Mouse (Mus musculus): Measurements from ENCODE around the gene Stx5a. TPM values are rescaled to one million over a fixed set of nuclear protein-coding genes. Genes with fewer than 3 reads are reported as not detected.

Stx5a gene
- polyA plus RNA-seq, 1 experiment from 2014 or later: 143 TPM

DNA sequence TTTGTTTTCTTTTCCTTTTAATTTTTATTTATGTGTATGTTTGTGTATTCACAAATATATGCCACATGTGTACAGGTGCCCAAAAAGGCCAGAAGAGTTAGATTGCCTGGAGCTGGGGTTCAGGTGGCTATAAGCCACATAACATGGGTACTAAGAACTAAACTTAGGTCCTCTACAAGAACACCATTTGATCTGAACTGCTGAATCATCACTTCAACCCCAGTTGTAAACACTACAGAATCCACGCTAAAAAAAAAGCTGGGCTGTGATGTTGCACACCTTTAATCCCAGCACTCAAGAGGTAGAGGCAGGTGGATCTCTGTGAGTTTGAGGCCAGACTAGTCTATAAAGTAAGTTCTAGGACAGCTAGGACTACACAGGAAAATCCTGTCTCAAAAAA, 19.8 kb upstream of the Stx5a start:
- 47% methylated on average over 1 of the region's 1 CpGs for WGBS
- no peak overlapping the region for H3K27ac ChIP-seq (ENCODE audit: low read length)
- no peak overlapping the region for H3K9ac ChIP-seq (replicated peaks; ENCODE audit: low read depth)
- no peaks in the 10 kb centered on the region for H3K9me3 ChIP-seq (ENCODE audit: low read length)
- peaks cover 6% of the 10 kb centered on the region; the same call in 1 of the 2 replicates for H3K36me3 ChIP-seq (ENCODE audit: insufficient read depth, low read length)
- DNase-seq (ENCODE audit: low spot score): no peak
- H3K4me3 ChIP-seq (ENCODE audit: low read depth, low read length): no peak overlapping the region
- H3K27me3 ChIP-seq (replicated peaks; ENCODE audit: insufficient read depth, low read length): no peaks in the 10 kb centered on the region
- H3K4me1 ChIP-seq (ENCODE audit: insufficient read depth, low read depth, low read length): no peaks in the 10 kb centered on the region; the same call in 1 of the 2 replicates
- H3K4me2 ChIP-seq (replicated peaks; ENCODE audit: low read depth, low read length): no peak overlapping the region
- no peak for TF ChIP-seq CTCF (IDR thresholded peaks at IDR 0.05)
- ATAC-seq: no peak

DNA sequence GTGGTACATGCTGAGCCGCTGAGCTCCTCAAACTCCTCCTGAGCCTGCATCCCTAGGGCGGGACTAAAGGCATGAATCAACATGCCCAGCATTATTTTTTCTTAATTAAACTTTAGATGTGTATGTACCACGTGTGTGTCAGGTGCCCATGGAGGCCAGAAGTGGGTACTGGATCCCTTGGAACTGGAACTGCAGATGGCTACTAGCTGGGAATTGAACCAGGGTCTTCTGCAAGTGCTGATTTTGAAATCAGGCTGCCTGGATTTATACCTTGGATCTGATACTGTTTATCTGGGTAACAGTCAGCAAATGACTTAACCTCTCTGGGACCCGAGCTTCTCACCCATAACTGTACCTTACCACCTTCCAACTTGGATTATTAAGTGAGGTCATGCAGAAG, 19.2 kb upstream of the Stx5a start:
- H3K4me1 ChIP-seq (ENCODE audit: insufficient read depth, low read depth, low read length): no peaks in the 10 kb centered on the region; the same call in 1 of the 2 replicates
- H3K27ac ChIP-seq (ENCODE audit: low read length): no peak overlapping the region
- ATAC-seq (no peak), DNase-seq (ENCODE audit: low spot score) (no peak)
- H3K27me3 ChIP-seq (replicated peaks; ENCODE audit: insufficient read depth, low read length): no peaks in the 10 kb centered on the region
- H3K4me3 ChIP-seq (ENCODE audit: low read depth, low read length): no peak overlapping the region
- no peaks in the 10 kb centered on the region for H3K9me3 ChIP-seq (ENCODE audit: low read length)
- TF ChIP-seq CTCF (IDR thresholded peaks at IDR 0.05): no peak
- no peak for TF ChIP-seq EP300 (IDR thresholded peaks at IDR 0.05)
- H3K9ac ChIP-seq (replicated peaks; ENCODE audit: low read depth): no peak overlapping the region
- WGBS: 43% methylated on average over 4 of the region's 4 CpGs
- H3K4me2 ChIP-seq (replicated peaks; ENCODE audit: low read depth, low read length): no peak overlapping the region; the same call in 1 of the 2 replicates
- H3K36me3 ChIP-seq (ENCODE audit: insufficient read depth, low read length): peaks cover 12% of the 10 kb centered on the region; the same call in 1 of the 2 replicates

DNA sequence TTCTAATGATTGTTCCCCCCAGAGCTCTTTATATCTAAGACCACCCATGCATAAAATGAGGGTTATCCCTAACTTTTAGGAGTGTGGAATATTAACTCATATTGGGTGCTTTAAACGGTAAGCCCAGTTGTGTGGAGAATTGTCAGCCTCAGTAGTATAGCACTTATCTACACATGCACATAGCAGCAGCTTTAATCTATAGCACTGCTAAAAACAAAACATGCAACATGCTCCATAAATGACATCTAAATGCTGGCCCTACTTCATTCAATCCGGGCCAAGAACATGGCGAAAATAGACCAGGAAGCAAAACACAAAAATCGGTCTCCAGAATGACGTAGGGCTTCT, 18.7 kb upstream of the Stx5a start:
- H3K9me3 ChIP-seq (ENCODE audit: low read length): no peaks in the 10 kb centered on the region
- ATAC-seq: no peak
- H3K27ac ChIP-seq (ENCODE audit: low read length): peak overlapping the region; percentile 91
- H3K36me3 ChIP-seq (ENCODE audit: insufficient read depth, low read length): peaks cover 12% of the 10 kb centered on the region; the same call in 1 of the 2 replicates
- no peaks in the 10 kb centered on the region; the same call in 1 of the 2 replicates for H3K4me1 ChIP-seq (ENCODE audit: insufficient read depth, low read depth, low read length)
- WGBS: 2% methylated on average over 5 of the region's 5 CpGs
- TF ChIP-seq EP300 (IDR thresholded peaks at IDR 0.05) (no peak), CTCF (IDR thresholded peaks at IDR 0.05) (no peak)
- H3K4me3 ChIP-seq (ENCODE audit: low read depth, low read length): peak overlapping the region; percentile 70
- DNase-seq (ENCODE audit: low spot score): no peak
- peak overlapping the region; percentile 64 for H3K4me2 ChIP-seq (replicated peaks; ENCODE audit: low read depth, low read length)
- H3K27me3 ChIP-seq (replicated peaks; ENCODE audit: insufficient read depth, low read length): no peaks in the 10 kb centered on the region
- H3K9ac ChIP-seq (replicated peaks; ENCODE audit: low read depth): peak overlapping the region; percentile 76

DNA sequence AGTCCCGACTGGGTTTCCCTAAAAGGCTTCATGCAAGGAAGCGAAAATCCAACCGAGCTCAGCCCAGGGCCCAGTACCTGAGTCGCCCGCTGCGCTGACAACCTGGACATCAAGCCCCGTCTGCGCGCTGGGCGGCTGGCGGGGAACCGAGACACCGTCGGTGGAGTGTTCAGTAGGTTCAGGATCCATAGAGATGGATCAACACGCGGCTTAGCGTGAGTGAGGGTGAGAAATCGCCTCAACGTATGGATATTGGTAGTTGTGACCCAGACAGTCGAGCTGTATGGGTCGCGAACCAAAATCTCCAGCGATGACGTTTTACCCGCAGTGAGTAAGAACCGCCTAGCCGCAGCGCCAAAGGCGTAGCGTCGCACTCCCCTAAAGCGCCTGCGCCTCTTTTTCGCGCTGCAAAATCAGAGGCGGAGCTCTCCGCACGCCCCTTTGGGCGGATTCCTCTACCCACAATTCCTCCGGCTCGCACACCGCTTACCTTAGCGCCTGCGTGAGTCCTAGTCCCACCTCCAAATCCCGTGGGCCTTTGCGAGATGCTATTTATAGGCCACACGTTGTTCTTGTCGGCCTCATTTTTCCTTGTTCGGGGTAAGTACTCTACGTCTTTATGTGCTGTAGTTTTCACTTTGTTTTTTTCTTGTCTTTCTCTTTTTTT, 18.2 kb upstream of the Stx5a start, which contains the start of gene Slc3a2:
Gene Slc3a2 (minus strand): TSS at position 463 of the 667 bp plus-strand sequence.
- TF ChIP-seq CTCF (IDR thresholded peaks at IDR 0.05) (no peak), EP300 (IDR thresholded peaks at IDR 0.05) (peak; percentile 83)
- Histone ChIP-seq H3K9me3 (ENCODE audit: low read length) (no peaks in the 10 kb centered on the region), H3K4me2 (replicated peaks; ENCODE audit: low read depth, low read length) (peak within 1 kb of the TSS; percentile 64), H3K27me3 (replicated peaks; ENCODE audit: insufficient read depth, low read length) (no peaks in the 10 kb centered on the region), H3K27ac (ENCODE audit: low read length) (peak within 1 kb of the TSS; percentile 91), H3K36me3 (ENCODE audit: insufficient read depth, low read length) (peaks cover 12% of the 10 kb centered on the region; the same call in 1 of the 2 replicates), H3K4me3 (ENCODE audit: low read depth, low read length) (peak within 1 kb of the TSS; percentile 70), H3K9ac (replicated peaks; ENCODE audit: low read depth) (peak within 1 kb of the TSS; percentile 82), H3K4me1 (ENCODE audit: insufficient read depth, low read depth, low read length) (no peaks in the 10 kb centered on the region; the same call in 1 of the 2 replicates)
- WGBS: under 1% methylated on average over 50 of the region's 50 CpGs
- peak; percentile 97 for ATAC-seq
- peak; percentile 99 for DNase-seq (ENCODE audit: low spot score)

DNA sequence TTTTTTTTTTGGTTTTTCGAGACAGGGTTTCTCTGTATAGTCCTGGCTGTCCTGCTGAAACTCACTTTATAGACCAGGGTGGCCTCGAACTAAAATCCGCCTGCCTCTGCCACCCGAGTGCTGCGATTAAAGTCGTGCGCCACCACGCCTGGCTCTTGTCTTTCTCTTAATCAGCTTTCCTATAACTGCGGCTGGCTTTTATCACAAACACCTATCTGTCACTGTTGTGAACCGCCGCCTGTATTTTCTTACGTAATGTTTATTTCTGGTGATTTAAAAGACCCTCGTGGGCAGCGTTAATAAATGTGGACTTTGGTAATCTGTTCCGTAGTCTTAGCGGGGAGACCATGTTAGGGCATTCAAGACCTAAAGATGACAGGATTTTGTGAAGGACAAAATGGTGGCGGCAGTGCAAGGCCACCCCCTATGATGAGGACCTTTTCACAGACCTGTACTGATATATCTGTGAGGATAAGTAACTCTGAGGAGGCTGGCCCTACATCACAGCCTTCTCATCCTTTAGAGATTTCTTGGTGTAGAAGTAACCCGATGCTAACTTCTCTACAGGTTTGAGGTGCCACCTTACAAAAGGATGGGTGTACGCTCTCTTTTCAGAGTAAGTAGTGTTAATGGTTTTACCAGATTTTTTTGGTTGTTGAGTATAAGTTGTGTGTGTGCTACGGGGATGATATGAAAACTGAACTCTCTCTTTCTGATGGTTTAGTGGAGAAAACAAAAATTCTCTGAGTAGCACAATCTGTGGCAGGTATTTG, 17.5 kb upstream of the Stx5a start:
- 1% methylated on average over 20 of the region's 20 CpGs for WGBS
- H3K4me3 ChIP-seq (ENCODE audit: low read depth, low read length): peak overlapping the region; percentile 70
- H3K4me2 ChIP-seq (replicated peaks; ENCODE audit: low read depth, low read length): peak overlapping the region; percentile 64
- DNase-seq (ENCODE audit: low spot score): peak; percentile 68
- no peaks in the 10 kb centered on the region for H3K9me3 ChIP-seq (ENCODE audit: low read length)
- no peaks in the 10 kb centered on the region; the same call in 1 of the 2 replicates for H3K4me1 ChIP-seq (ENCODE audit: insufficient read depth, low read depth, low read length)
- H3K36me3 ChIP-seq (ENCODE audit: insufficient read depth, low read length): peaks cover 12% of the 10 kb centered on the region; the same call in 1 of the 2 replicates
- TF ChIP-seq CTCF (IDR thresholded peaks at IDR 0.05) (no peak), EP300 (IDR thresholded peaks at IDR 0.05) (peak; percentile 37; the same call in 1 of the 2 replicates)
- peak overlapping the region; percentile 91 for H3K27ac ChIP-seq (ENCODE audit: low read length)
- H3K27me3 ChIP-seq (replicated peaks; ENCODE audit: insufficient read depth, low read length): no peaks in the 10 kb centered on the region
- ATAC-seq: 0 out of 2 replicates have a peak, but pooled peaks have one; percentile 12
- H3K9ac ChIP-seq (replicated peaks; ENCODE audit: low read depth): peak overlapping the region; percentile 82

DNA sequence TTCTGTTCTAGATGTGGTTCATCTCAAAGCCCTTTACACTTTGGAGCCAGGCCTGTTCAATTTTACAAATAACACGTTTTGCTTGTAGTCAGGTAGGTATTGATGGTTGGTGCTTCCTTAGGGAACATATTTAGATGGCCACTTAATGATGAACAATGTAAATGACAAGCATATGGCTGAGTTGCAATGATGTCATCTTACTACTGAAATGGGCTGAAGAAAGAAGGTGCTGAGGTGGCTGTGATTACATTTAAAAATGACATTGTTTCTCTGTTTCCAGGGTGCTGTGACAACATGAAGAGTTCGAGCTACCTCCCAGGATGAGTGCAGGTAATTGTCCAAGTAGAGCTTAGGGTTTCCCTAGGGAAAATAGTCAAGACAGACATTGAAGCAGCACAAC, 16.8 kb upstream of the Stx5a start:
- ATAC-seq (no peak), DNase-seq (ENCODE audit: low spot score) (no peak)
- Histone ChIP-seq H3K4me1 (ENCODE audit: insufficient read depth, low read depth, low read length) (no peaks in the 10 kb centered on the region; the same call in 1 of the 2 replicates), H3K9me3 (ENCODE audit: low read length) (no peaks in the 10 kb centered on the region), H3K9ac (replicated peaks; ENCODE audit: low read depth) (peak overlapping the region; percentile 82), H3K4me2 (replicated peaks; ENCODE audit: low read depth, low read length) (peak overlapping the region; percentile 64), H3K36me3 (ENCODE audit: insufficient read depth, low read length) (peaks cover 12% of the 10 kb centered on the region; the same call in 1 of the 2 replicates), H3K27ac (ENCODE audit: low read length) (no peak overlapping the region), H3K27me3 (replicated peaks; ENCODE audit: insufficient read depth, low read length) (no peaks in the 10 kb centered on the region), H3K4me3 (ENCODE audit: low read depth, low read length) (peak overlapping the region; percentile 70; the same call in 1 of the 2 replicates)
- WGBS: 0% methylated on average over 2 of the region's 2 CpGs
- TF ChIP-seq EP300 (IDR thresholded peaks at IDR 0.05) (no peak), CTCF (IDR thresholded peaks at IDR 0.05) (no peak)

All from lung, postnatal 0 days (tissue).